In genomic region chr2:32655394-32655744, GRCm38 (mm10) we compare ENCODE assay signal across 12 mouse cellular contexts. TPM values are rescaled to one million over a fixed set of nuclear protein-coding genes. Genes with fewer than 3 reads are reported as not detected.
A peak's percentile ranks its signal among the peaks of the same experiment; 100 is the strongest.
DNase-seq lines count a peak whose midpoint lies in the region; ATAC-seq and TF ChIP-seq lines count a peak whose summit lies in the region.
"Had no signal": no experiment of that assay in that cellular context is flagged by ENCODE, and none has a peak within 500 bp of the region (broad histone marks: within the 10 kb centered on the region; RNA-seq: fewer than 3 reads in every experiment).

No protein-coding gene starts in this region.

- H3K9ac ChIP-seq in forebrain, embryonic 13.5 days = no peak overlapping the region
- H3K9ac ChIP-seq in liver, postnatal 0 days (replicated peaks) = no peak overlapping the region

- H3K9me3 ChIP-seq in forebrain, embryonic 10.5 days = no peaks in the 10 kb centered on the region
- H3K9me3 ChIP-seq in forebrain, embryonic 13.5 days (replicated peaks) = no peaks in the 10 kb centered on the region
- no peaks in the 10 kb centered on the region for H3K9me3 ChIP-seq in liver, postnatal 0 days (ENCODE audit: low read length)

- no peak for DNase-seq in forebrain, embryonic 10.5 days (ENCODE audit: extremely low spot score, low spot score)
- no peak for DNase-seq in left cerebral cortex, adult 2 months (ENCODE audit: extremely low spot score in 1 of 2, low spot score in 2 of 2)
- no peak for DNase-seq in left cerebral cortex, postnatal 36 days (ENCODE audit: low spot score in 2 of 2)
- peak; percentile 73 for DNase-seq in gonadal fat pad, adult 2 months (ENCODE audit: low read depth)
- no peak for DNase-seq in liver, postnatal 0 days
- DNase-seq in adrenal gland, adult 8-10 months = no peak
- DNase-seq: gastrocnemius, postnatal 10 days; left cerebral cortex, postnatal 4 days had no signal

- H3K4me3 ChIP-seq in forebrain, embryonic 10.5 days = no peak overlapping the region
- H3K4me3 ChIP-seq in forebrain, embryonic 13.5 days = no peak overlapping the region
- no peak overlapping the region for H3K4me3 ChIP-seq in left cerebral cortex, adult 2 months
- H3K4me3 ChIP-seq in liver, postnatal 0 days (ENCODE audit: low read depth, low read length) = no peak overlapping the region

- intact Hi-C loops in left cerebral cortex, adult 2 months (cut with DNase I) = loop anchor here (10.0 kb wide), 1 partner anchor 151 kb away; no protein-coding TSS in a partner anchor
- intact Hi-C loops in left cerebral cortex, postnatal 36 days (cut with DNase I) = no loop called here

- no peaks in the 10 kb centered on the region for H3K36me3 ChIP-seq in forebrain, embryonic 10.5 days (replicated peaks)
- H3K36me3 ChIP-seq in forebrain, embryonic 13.5 days (ENCODE audit: poor library complexity, severe bottlenecking) = no peaks in the 10 kb centered on the region
- H3K36me3 ChIP-seq in liver, postnatal 0 days (replicated peaks; ENCODE audit: insufficient read depth, low read length) = no peaks in the 10 kb centered on the region

- no peaks in the 10 kb centered on the region for H3K27me3 ChIP-seq in forebrain, embryonic 10.5 days (ENCODE audit: poor library complexity, severe bottlenecking)
- H3K27me3 ChIP-seq in forebrain, embryonic 13.5 days = no peaks in the 10 kb centered on the region
- H3K27me3 ChIP-seq in liver, postnatal 0 days (ENCODE audit: insufficient read depth, low read length) = no peaks in the 10 kb centered on the region

- H3K4me1 ChIP-seq in forebrain, embryonic 10.5 days = peaks cover 32% of the 10 kb centered on the region
- no peaks in the 10 kb centered on the region for H3K4me1 ChIP-seq in forebrain, embryonic 13.5 days
- peaks cover 18% of the 10 kb centered on the region for H3K4me1 ChIP-seq in liver, postnatal 0 days (ENCODE audit: insufficient read depth)

- 88% methylated on average over 3 of the region's 3 CpGs for WGBS in forebrain, embryonic 10.5 days
- WGBS in forebrain, embryonic 13.5 days = 90% methylated on average over 3 of the region's 3 CpGs
- 70% methylated on average over 3 of the region's 3 CpGs for WGBS in liver, postnatal 0 days (ENCODE audit: insufficient replicate concordance)

- TF ChIP-seq EP300 in liver, postnatal 0 days (IDR thresholded peaks at IDR 0.05; ENCODE audit: low read depth) = no peak

- no peak for TF ChIP-seq CTCF in left cerebral cortex, adult 2 months (IDR thresholded peaks at IDR 0.05)
- TF ChIP-seq CTCF in liver, postnatal 0 days (IDR thresholded peaks at IDR 0.05; ENCODE audit: low read depth) = no peak

- ATAC-seq in forebrain, embryonic 13.5 days = no peak
- ATAC-seq in liver, postnatal 0 days = no peak
- ATAC-seq in megakaryocyte-erythroid progenitor cell, adult 5-6 weeks (replicated peaks; ENCODE audit: low FRiP score, low TSS enrichment, poor library complexity, severe bottlenecking) = no peak
- ATAC-seq: activated CD4-positive, CD25-positive, alpha-beta regulatory T cell, adult 4 months had no signal

- H3K4me2 ChIP-seq in forebrain, embryonic 13.5 days = no peak overlapping the region
- 0 out of 2 replicates have a peak overlapping the region, but pooled peaks have one; percentile 9 for H3K4me2 ChIP-seq in liver, postnatal 0 days (ENCODE audit: low read depth, low read length)

- peak overlapping the region; percentile 76 for H3K27ac ChIP-seq in forebrain, embryonic 10.5 days
- H3K27ac ChIP-seq in forebrain, embryonic 13.5 days = no peak overlapping the region
- peak overlapping the region; percentile 71 for H3K27ac ChIP-seq in left cerebral cortex, adult 2 months
- peak overlapping the region; percentile 77 for H3K27ac ChIP-seq in liver, postnatal 0 days (ENCODE audit: low read depth)

RNA-seq across cellular contexts. Expression of gene Eng, which starts 9.0 kb away (rescaled TPM):
- 24.5 and 24.7 TPM in 2 replicates for polyA plus RNA-seq in forebrain, embryonic 10.5 days (2016; fragmentation: Nextera tagmentation; extraction: Ambion mirVana)
- 20.4 and 21.2 TPM in 2 replicates for polyA plus RNA-seq in forebrain, embryonic 13.5 days (2015; fragmentation: Nextera tagmentation; extraction: Ambion mirVana)
- total RNA-seq in left cerebral cortex, adult 2 months (2021) = 10 to 100 TPM; 22.2 to 23.0 TPM
- total RNA-seq in left cerebral cortex, postnatal 36 days (2021) = 10 to 100 TPM; 22.0 to 26.1 TPM
- 109 TPM in 2 replicates for polyA plus RNA-seq in gonadal fat pad, adult 2 months (2012; rRNA removed)
- polyA plus RNA-seq in liver, postnatal 0 days (2015; fragmentation: Nextera tagmentation; extraction: Ambion mirVana) = 29.9 and 30.2 TPM in 2 replicates
- total RNA-seq in adrenal gland, adult 8-10 months (2022) = 100 to 1,000 TPM in 3 of 4 experiments, 10 to 100 TPM in 1; 96.0 to 134 (median 120) TPM
- 97.0 and 99.9 TPM in 2 replicates for total RNA-seq in megakaryocyte-erythroid progenitor cell, adult 5-6 weeks (2014; fragmentation: Nextera tagmentation)
- 10.8 and 21.3 TPM in 2 replicates for total RNA-seq in megakaryocyte-erythroid progenitor cell, adult 5-6 weeks (2017)
- total RNA-seq: neutrophil, adult 5-6 weeks had no signal
- polyA plus RNA-seq: activated CD4-positive, CD25-positive, alpha-beta regulatory T cell, adult 4 months had no signal

RNA-seq across cellular contexts. Expression of gene Ak1, which starts 33.8 kb away (rescaled TPM):
- polyA plus RNA-seq in forebrain, embryonic 10.5 days (2016; fragmentation: Nextera tagmentation; extraction: Ambion mirVana) = 17.8 and 20.2 TPM in 2 replicates
- 48.8 and 48.9 TPM in 2 replicates for polyA plus RNA-seq in forebrain, embryonic 13.5 days (2015; fragmentation: Nextera tagmentation; extraction: Ambion mirVana)
- 100 to 1,000 TPM; 140 to 153 TPM for total RNA-seq in left cerebral cortex, adult 2 months (2021)
- total RNA-seq in left cerebral cortex, postnatal 36 days (2021) = 100 to 1,000 TPM; 152 to 173 TPM
- polyA plus RNA-seq in gonadal fat pad, adult 2 months (2012; rRNA removed) = 25.9 and 35.2 TPM in 2 replicates
- 1.3 and 5.9 TPM in 2 replicates for polyA plus RNA-seq in liver, postnatal 0 days (2015; fragmentation: Nextera tagmentation; extraction: Ambion mirVana)
- total RNA-seq in adrenal gland, adult 8-10 months (2022) = 10 to 100 TPM; 24.1 to 57.3 (median 40.1) TPM
- total RNA-seq in megakaryocyte-erythroid progenitor cell, adult 5-6 weeks (2014; fragmentation: Nextera tagmentation) = 1.7 and 2.4 TPM in 2 replicates
- 1.2 and 8.0 TPM in 2 replicates for total RNA-seq in megakaryocyte-erythroid progenitor cell, adult 5-6 weeks (2017)
- total RNA-seq: neutrophil, adult 5-6 weeks had no signal

RNA-seq across cellular contexts. Expression of gene Fpgs, which starts 48.6 kb away (rescaled TPM):
- 27.4 and 29.5 TPM in 2 replicates for polyA plus RNA-seq in forebrain, embryonic 10.5 days (2016; fragmentation: Nextera tagmentation; extraction: Ambion mirVana)
- 14.2 and 15.7 TPM in 2 replicates for polyA plus RNA-seq in forebrain, embryonic 13.5 days (2015; fragmentation: Nextera tagmentation; extraction: Ambion mirVana)
- total RNA-seq in left cerebral cortex, adult 2 months (2021) = 10 to 100 TPM in 1 of 2 experiments, 1 to 10 TPM in 1; 9.4 to 10.5 TPM
- total RNA-seq in left cerebral cortex, postnatal 36 days (2021) = 10 to 100 TPM in 1 of 2 experiments, 1 to 10 TPM in 1; 6.0 to 10.5 TPM
- polyA plus RNA-seq in gonadal fat pad, adult 2 months (2012; rRNA removed) = 109 and 124 TPM in 2 replicates
- polyA plus RNA-seq in liver, postnatal 0 days (2015; fragmentation: Nextera tagmentation; extraction: Ambion mirVana) = 85.3 and 95.9 TPM in 2 replicates
- total RNA-seq in adrenal gland, adult 8-10 months (2022) = 10 to 100 TPM; 10.8 to 22.2 (median 18.7) TPM
- total RNA-seq in megakaryocyte-erythroid progenitor cell, adult 5-6 weeks (2014; fragmentation: Nextera tagmentation) = 94.2 and 96.1 TPM in 2 replicates
- total RNA-seq in megakaryocyte-erythroid progenitor cell, adult 5-6 weeks (2017) = 45.7 and 66.1 TPM in 2 replicates

RNA-seq across cellular contexts. Expression of gene St6galnac6, which starts 55.9 kb away (rescaled TPM):
- 13.3 and 13.8 TPM in 2 replicates for polyA plus RNA-seq in forebrain, embryonic 10.5 days (2016; fragmentation: Nextera tagmentation; extraction: Ambion mirVana)
- 10.0 and 10.8 TPM in 2 replicates for polyA plus RNA-seq in forebrain, embryonic 13.5 days (2015; fragmentation: Nextera tagmentation; extraction: Ambion mirVana)
- total RNA-seq in left cerebral cortex, adult 2 months (2021) = 100 to 1,000 TPM; 122 to 133 TPM
- total RNA-seq in left cerebral cortex, postnatal 36 days (2021) = 100 to 1,000 TPM; 121 to 135 TPM
- 44.6 and 46.1 TPM in 2 replicates for polyA plus RNA-seq in gonadal fat pad, adult 2 months (2012; rRNA removed)
- 14.0 and 15.9 TPM in 2 replicates for polyA plus RNA-seq in liver, postnatal 0 days (2015; fragmentation: Nextera tagmentation; extraction: Ambion mirVana)
- 10 to 100 TPM; 42.7 to 61.4 (median 51.8) TPM for total RNA-seq in adrenal gland, adult 8-10 months (2022)
- 13.8 and 19.1 TPM in 2 replicates for total RNA-seq in megakaryocyte-erythroid progenitor cell, adult 5-6 weeks (2014; fragmentation: Nextera tagmentation)
- 6.5 and 12.9 TPM in 2 replicates for total RNA-seq in megakaryocyte-erythroid progenitor cell, adult 5-6 weeks (2017)

RNA-seq across cellular contexts. Expression of gene Cdk9, which starts 57.5 kb away (rescaled TPM):
- 135 and 139 TPM in 2 replicates for polyA plus RNA-seq in forebrain, embryonic 10.5 days (2016; fragmentation: Nextera tagmentation; extraction: Ambion mirVana)
- polyA plus RNA-seq in forebrain, embryonic 13.5 days (2015; fragmentation: Nextera tagmentation; extraction: Ambion mirVana) = 90.3 and 99.9 TPM in 2 replicates
- 100 to 1,000 TPM; 129 to 134 TPM for total RNA-seq in left cerebral cortex, adult 2 months (2021)
- 100 to 1,000 TPM; 105 to 117 TPM for total RNA-seq in left cerebral cortex, postnatal 36 days (2021)
- polyA plus RNA-seq in gonadal fat pad, adult 2 months (2012; rRNA removed) = 112 and 115 TPM in 2 replicates
- 49.5 and 53.7 TPM in 2 replicates for polyA plus RNA-seq in liver, postnatal 0 days (2015; fragmentation: Nextera tagmentation; extraction: Ambion mirVana)
- 100 to 1,000 TPM in 1 of 4 experiments, 10 to 100 TPM in 3; 80.8 to 110 (median 92.1) TPM for total RNA-seq in adrenal gland, adult 8-10 months (2022)
- total RNA-seq in megakaryocyte-erythroid progenitor cell, adult 5-6 weeks (2014; fragmentation: Nextera tagmentation) = 95.7 and 133 TPM in 2 replicates
- total RNA-seq in megakaryocyte-erythroid progenitor cell, adult 5-6 weeks (2017) = 29.6 and 46.5 TPM in 2 replicates
